Mouse (Mus musculus): ENCODE data around the gene Fcor. TPM values are rescaled to one million over a fixed set of nuclear protein-coding genes. Genes with fewer than 3 reads are reported as not detected.

The Fcor gene
- polyA plus RNA-seq, 3 experiments from 2014 or later, result not detected

Other genes with a start within 250 kb of the Fcor start
- gene Pex11g, start 204.7 kb downstream of the Fcor start, polyA plus RNA-seq (2017; shearing (Covaris generic)), result 10 to 100 TPM in 2 of 3 experiments, 1 to 10 TPM in 1; 9.0 to 20.4 (median 16.7) TPM
- gene Tex45, start 201.5 kb downstream of the Fcor start, polyA plus RNA-seq (2017; shearing (Covaris generic)), result not detected
- under 1 TPM in 2 of 3 experiments, not detected in 1; 0.60 to 0.86 TPM for gene Zfp358, start 179.2 kb downstream of the Fcor start, polyA plus RNA-seq (2017; shearing (Covaris generic))
- gene Mcoln1, start 171.9 kb downstream of the Fcor start, polyA plus RNA-seq (2017; shearing (Covaris generic)), result 10 to 100 TPM; 15.3 to 26.3 (median 24.0) TPM
- 10 to 100 TPM; 20.6 to 32.6 (median 27.7) TPM for gene Pnpla6, start 157.0 kb downstream of the Fcor start, polyA plus RNA-seq (2017; shearing (Covaris generic))
- gene C330021F23Rik, start 104.4 kb downstream of the Fcor start, polyA plus RNA-seq (2017; shearing (Covaris generic)), result under 1 TPM in 1 of 3 experiments, not detected in 2; 0.74 TPM
- not detected for gene Camsap3, start 85.1 kb downstream of the Fcor start, polyA plus RNA-seq (2017; shearing (Covaris generic))
- gene Xab2, start 51.0 kb downstream of the Fcor start, polyA plus RNA-seq (2017; shearing (Covaris generic)), result 10 to 100 TPM; 58.7 to 87.4 (median 83.2) TPM
- gene Pet100, start 50.8 kb downstream of the Fcor start, polyA plus RNA-seq (2017; shearing (Covaris generic)), result 100 to 1,000 TPM; 122 to 150 (median 138) TPM
- not detected for gene Pcp2, start 46.8 kb downstream of the Fcor start, polyA plus RNA-seq (2017; shearing (Covaris generic))
- 100 to 1,000 TPM; 180 to 262 (median 191) TPM for gene Stxbp2, start 41.4 kb downstream of the Fcor start, polyA plus RNA-seq (2017; shearing (Covaris generic))
- not detected for gene Retn, start 16.6 kb downstream of the Fcor start, polyA plus RNA-seq (2017; shearing (Covaris generic))
- under 1 TPM in 1 of 3 experiments, not detected in 2; 0.48 TPM for gene Mcemp1, start 6.6 kb downstream of the Fcor start, polyA plus RNA-seq (2017; shearing (Covaris generic))
- gene Trappc5, start 3.9 kb upstream of the Fcor start, polyA plus RNA-seq (2017; shearing (Covaris generic)), result 10 to 100 TPM; 19.6 to 27.0 (median 23.3) TPM
- gene Fcer2a, start 21.8 kb upstream of the Fcor start, polyA plus RNA-seq (2017; shearing (Covaris generic)), result 1 to 10 TPM in 2 of 3 experiments, under 1 TPM in 1; 0.85 to 1.9 (median 1.9) TPM
- gene Clec4g, start 48.3 kb upstream of the Fcor start, polyA plus RNA-seq (2017; shearing (Covaris generic)), result not detected
- gene Cd209a, start 76.6 kb upstream of the Fcor start, polyA plus RNA-seq (2017; shearing (Covaris generic)), result 1 to 10 TPM in 2 of 3 experiments, not detected in 1; 1.1 to 2.6 TPM
- not detected for gene Cd209e, start 181.9 kb upstream of the Fcor start, polyA plus RNA-seq (2017; shearing (Covaris generic))
- gene Cd209d, start 206.2 kb upstream of the Fcor start, polyA plus RNA-seq (2017; shearing (Covaris generic)), result under 1 TPM in 1 of 3 experiments, not detected in 2; 0.55 TPM